Mouse (Mus musculus) gastrocnemius, adult 8-10 months (tissue): ENCODE measurements around the gene Ndel1. TPM values are rescaled to one million over a fixed set of nuclear protein-coding genes. Genes with fewer than 3 reads are reported as not detected.
A peak's percentile ranks its signal among the peaks of the same experiment; 100 is the strongest.

Experiments used
- DNase-seq, 2 experiments: peaks; one replicate each; pipeline ENCODE4 v3.0.0; 2022; ENCODE audit warnings: low spot score in 2 of 2
- total RNA-seq, 4 experiments: library from RNA; stranded (reverse); gene quantifications; 2 replicates each; pipeline ENCODE4 v1.2.4; 2022

Gene Ndel1
- total RNA-seq = 10 to 100 TPM; 70.5 to 96.6 (median 85.7) TPM

- DNase-seq = peak; percentile 30 to 44
Measured at GRCm38 (mm10) chr11:68871748-68872147, at the start of gene Ndel1. Gene Ndel1, minus strand, starts transcription at chr11:68871858.

GRCm38 (mm10) chr11:68914566-68914965, 42.9 kb upstream of the Ndel1 start:
- DNase-seq = no peak

GRCm38 (mm10) chr11:68911531-68912177, 40.0 kb upstream of the Ndel1 start:
- no peak for DNase-seq

- no peak for DNase-seq
Measured at GRCm38 (mm10) chr11:68908846-68909503, 37.3 kb upstream of the Ndel1 start.

GRCm38 (mm10) chr11:68907251-68907650, 35.6 kb upstream of the Ndel1 start:
- no peak for DNase-seq

- DNase-seq = no peak
Measured at GRCm38 (mm10) chr11:68906461-68906790, 34.8 kb upstream of the Ndel1 start.

- DNase-seq = no peak
Measured at GRCm38 (mm10) chr11:68905665-68906460, 34.2 kb upstream of the Ndel1 start.

GRCm38 (mm10) chr11:68905138-68905531, 33.5 kb upstream of the Ndel1 start:
- no peak for DNase-seq

- peak; percentile 60 to 61 for DNase-seq
Measured at GRCm38 (mm10) chr11:68904375-68905137, 32.9 kb upstream of the Ndel1 start.

GRCm38 (mm10) chr11:68903775-68904174, 32.1 kb upstream of the Ndel1 start:
- no peak for DNase-seq

GRCm38 (mm10) chr11:68902823-68903222, 31.2 kb upstream of the Ndel1 start:
- no peak for DNase-seq

GRCm38 (mm10) chr11:68902367-68902766, 30.7 kb upstream of the Ndel1 start:
- DNase-seq = no peak

GRCm38 (mm10) chr11:68902047-68902364, 30.3 kb upstream of the Ndel1 start:
- no peak for DNase-seq

- DNase-seq = peak; percentile 96 to 99
Measured at GRCm38 (mm10) chr11:68901351-68902046, 29.8 kb upstream of the Ndel1 start, which contains the start of gene Rpl26. Gene Rpl26, plus strand, starts transcription at chr11:68901583.

GRCm38 (mm10) chr11:68900519-68901350, 29.1 kb upstream of the Ndel1 start:
- DNase-seq = no peak

GRCm38 (mm10) chr11:68899815-68900214, 28.2 kb upstream of the Ndel1 start:
- no peak for DNase-seq

- DNase-seq = no peak
Measured at GRCm38 (mm10) chr11:68898790-68899189, 27.1 kb upstream of the Ndel1 start.

- DNase-seq = no peak
Measured at GRCm38 (mm10) chr11:68897838-68898237, 26.2 kb upstream of the Ndel1 start.

GRCm38 (mm10) chr11:68897120-68897519, 25.5 kb upstream of the Ndel1 start:
- no peak for DNase-seq

- DNase-seq = no peak
Measured at GRCm38 (mm10) chr11:68896247-68896646, 24.6 kb upstream of the Ndel1 start.
